Mouse (Mus musculus) c-Kit-positive CD71-negative TER-119-negative erythroid progenitor cells, embryonic 14.5 days (primary cell): ENCODE measurements around the gene Litaf.
"Not testable (repeated sequence)": the region's sequence is repeated elsewhere in the genome, so short reads cannot be mapped to it uniquely, and the experiment has no call there.

Experiments
- DNase-seq: peaks from one replicate; pipeline ENCODE4 v3.0.0-alpha.2; 2013; ENCODE audit warnings: low read depth

Gene Litaf

DNA sequence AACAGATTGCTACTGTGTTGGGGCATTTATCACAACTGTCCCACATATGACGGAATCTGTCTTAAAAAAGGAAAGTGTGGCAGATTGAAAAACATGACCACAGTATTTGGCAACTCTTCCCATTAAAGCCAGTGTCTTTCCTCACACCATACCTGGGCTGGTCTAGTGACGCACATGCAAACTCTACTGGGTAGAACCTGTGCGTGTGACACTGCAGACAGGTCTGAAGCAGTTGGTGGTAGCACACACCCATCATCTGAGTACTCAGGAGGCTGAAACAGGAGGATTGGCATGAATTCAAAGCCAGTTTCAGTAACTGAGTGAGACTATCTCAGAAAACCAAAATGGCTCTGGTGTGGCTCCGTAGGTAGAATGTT lies 43.9 kb downstream of the Litaf start:
- DNase-seq = no peak

GRCm38 (mm10) chr16:11021403-11022112 lies 44.4 kb downstream of the Litaf start:
- DNase-seq = no peak

GRCm38 (mm10) chr16:11017807-11018595 lies 48.0 kb downstream of the Litaf start:
- DNase-seq = no peak

- DNase-seq = no peak
Observed at GRCm38 (mm10) chr16:11016353-11016752, 49.6 kb downstream of the Litaf start.

- DNase-seq = no peak
Observed at GRCm38 (mm10) chr16:11014407-11014806, 51.5 kb downstream of the Litaf start.

GRCm38 (mm10) chr16:11013464-11014147 lies 52.4 kb downstream of the Litaf start:
- not testable (repeated sequence) for DNase-seq

- no peak for DNase-seq
Observed at GRCm38 (mm10) chr16:11012571-11013463, 53.1 kb downstream of the Litaf start.

GRCm38 (mm10) chr16:11011939-11012338 lies 54.0 kb downstream of the Litaf start:
- DNase-seq = no peak

DNA sequence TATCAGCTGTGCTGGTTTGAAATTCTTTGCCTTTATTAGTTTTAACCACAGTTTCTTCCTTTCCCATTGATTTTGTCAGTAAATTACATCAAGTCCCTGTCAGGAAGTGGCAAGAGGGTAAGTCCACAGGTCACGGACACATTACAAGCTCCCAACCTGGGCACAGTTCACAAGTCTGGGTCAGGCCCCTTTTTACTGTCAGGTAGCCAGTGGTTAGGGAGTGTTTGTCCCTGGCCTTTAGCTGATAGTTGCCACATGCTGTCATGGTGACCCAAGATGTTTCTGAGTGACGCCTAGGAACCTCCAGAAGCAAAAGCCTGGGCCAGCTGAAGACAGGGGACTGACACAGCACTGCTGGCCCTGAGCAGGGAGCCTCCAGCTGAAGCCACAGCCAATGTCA lies 54.8 kb downstream of the Litaf start:
- DNase-seq = no peak

- no peak for DNase-seq
Observed at GRCm38 (mm10) chr16:11010270-11010669, 55.7 kb downstream of the Litaf start.

- DNase-seq = no peak
Observed at GRCm38 (mm10) chr16:11008162-11008991, 57.6 kb downstream of the Litaf start.

GRCm38 (mm10) chr16:11006100-11006499 lies 59.9 kb downstream of the Litaf start:
- peak; percentile 58 for DNase-seq

DNA sequence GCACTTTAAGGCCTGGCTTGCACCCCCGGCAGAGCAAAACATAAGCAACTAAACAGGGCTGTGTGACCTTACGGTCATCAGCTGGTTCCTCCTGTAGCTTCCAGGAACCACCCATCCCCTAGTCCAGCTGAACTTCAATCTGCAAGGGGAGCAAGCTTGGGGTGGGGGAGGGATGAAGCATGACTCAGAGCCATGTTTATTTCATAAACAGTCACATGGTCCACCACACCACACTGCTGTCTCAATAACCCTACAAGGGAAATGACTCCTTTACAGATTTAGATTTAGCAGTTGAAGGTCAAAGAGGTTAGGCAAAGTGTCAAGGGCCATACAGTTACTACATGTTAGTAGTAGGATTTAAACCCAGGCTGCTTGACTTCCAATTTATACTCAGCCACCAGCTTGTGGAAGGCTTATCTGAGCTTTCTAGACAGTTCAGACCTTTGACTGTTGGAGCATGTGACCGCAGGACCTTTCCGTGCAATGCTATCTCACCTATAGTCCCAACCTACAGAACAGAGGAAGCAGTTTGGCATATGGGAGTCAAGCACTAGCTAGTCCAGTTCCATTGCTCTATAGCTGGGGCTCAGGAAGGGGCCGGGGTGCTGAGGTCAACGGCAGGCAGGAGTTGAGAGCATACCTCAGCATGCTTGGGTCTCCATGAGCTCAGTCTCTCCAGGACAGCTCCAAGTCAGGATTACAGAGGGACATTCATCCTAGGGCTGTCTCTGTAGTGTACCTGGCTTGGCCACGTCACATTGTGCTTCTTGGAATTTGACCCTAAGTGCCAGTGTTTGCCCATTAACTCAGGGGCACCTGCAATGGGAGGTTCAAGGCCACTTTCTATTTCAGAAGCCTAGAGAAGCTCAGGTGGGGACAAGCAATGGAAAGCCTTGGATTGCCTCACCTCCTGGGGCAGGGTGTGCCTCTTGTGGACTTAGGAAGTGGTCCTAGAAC lies 64.0 kb downstream of the Litaf start:
- DNase-seq = no peak

GRCm38 (mm10) chr16:10999809-11000208 lies 66.1 kb downstream of the Litaf start:
- no peak for DNase-seq

- no peak for DNase-seq
Observed at GRCm38 (mm10) chr16:10998224-10998623, 67.7 kb downstream of the Litaf start.

- no peak for DNase-seq
Observed at GRCm38 (mm10) chr16:10996576-10996975, 69.4 kb downstream of the Litaf start.

DNA sequence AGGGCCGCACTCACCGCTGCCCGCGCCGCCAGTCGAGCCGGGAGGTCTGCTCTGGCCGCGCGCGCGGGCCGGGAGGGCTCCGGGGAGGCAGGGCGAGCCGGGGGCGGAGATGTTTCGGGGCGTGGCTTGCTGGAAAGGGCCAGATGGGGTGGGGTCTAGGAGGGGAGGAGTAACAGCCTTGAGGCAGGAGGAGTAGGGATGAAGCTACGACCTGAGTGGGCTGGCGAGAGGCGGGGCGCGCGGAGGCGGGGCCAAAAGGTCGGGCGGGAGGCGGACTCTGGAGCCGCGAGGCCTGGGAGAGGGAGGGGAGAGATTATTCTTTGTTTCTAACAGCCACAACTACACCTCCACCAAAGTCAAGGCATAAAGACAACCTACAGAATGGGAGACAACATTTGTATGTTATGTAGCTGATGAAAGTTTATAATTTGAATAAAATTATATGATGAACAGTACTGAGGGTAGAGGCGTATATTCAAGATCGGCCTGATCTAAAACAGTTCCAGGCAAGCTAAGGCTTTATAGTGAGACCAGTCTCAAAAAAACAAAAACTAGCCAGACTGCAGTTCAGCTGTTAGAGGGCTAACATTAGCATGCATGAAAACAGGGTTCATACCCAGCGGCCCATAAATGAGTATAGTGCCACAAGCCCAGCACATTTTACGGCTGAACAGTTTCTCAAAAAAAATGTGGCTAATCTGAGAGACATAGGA lies 72.8 kb downstream of the Litaf start:
- peak; percentile 88 for DNase-seq

GRCm38 (mm10) chr16:10992090-10993031 lies 73.6 kb downstream of the Litaf start:
- no peak for DNase-seq
